Mouse (Mus musculus): ENCODE data around the gene Rps3a1. TPM values are rescaled to one million over a fixed set of nuclear protein-coding genes. Genes with fewer than 3 reads are reported as not detected.
A peak's percentile ranks its signal among the peaks of the same experiment; 100 is the strongest.
"Not testable (repeated sequence)": the region's sequence is repeated elsewhere in the genome, so short reads cannot be mapped to it uniquely, and the experiment has no call there.

The Rps3a1 gene
- polyA plus RNA-seq, 1 experiment from 2014 or later, result 1,242 TPM

- no peaks in the 10 kb centered on the region for H3K9me3 ChIP-seq (replicated peaks)
- H3K4me3 ChIP-seq (replicated peaks), result no peak overlapping the region
- no peak overlapping the region for H3K9ac ChIP-seq
- no peak; the same call in 1 of the 2 replicates for ATAC-seq (replicated peaks; ENCODE audit: low FRiP score)
- H3K4me2 ChIP-seq, result peak overlapping the region; percentile 34
- H3K27me3 ChIP-seq, result no peaks in the 10 kb centered on the region
- H3K4me1 ChIP-seq, result 0 out of 2 replicates have a peak, but pooled peaks cover 3% of the 10 kb centered on the region
- peaks cover 50% of the 10 kb centered on the region for H3K36me3 ChIP-seq
- no peak overlapping the region for H3K27ac ChIP-seq
- WGBS, result 20% methylated on average over 10 of the region's 10 CpGs
Measured at GRCm38 (mm10) chr3:86110077-86110476, 32.4 kb downstream of the Rps3a1 start.

- Histone ChIP-seq H3K4me3 (replicated peaks) (no peak overlapping the region), H3K27me3 (no peaks in the 10 kb centered on the region), H3K36me3 (peaks cover 50% of the 10 kb centered on the region), H3K9me3 (replicated peaks) (no peaks in the 10 kb centered on the region), H3K4me2 (no peak overlapping the region), H3K27ac (no peak overlapping the region), H3K9ac (no peak overlapping the region), H3K4me1 (no peaks in the 10 kb centered on the region)
- no peak for ATAC-seq (replicated peaks; ENCODE audit: low FRiP score)
- 89% methylated on average over 7 of the region's 7 CpGs for WGBS
Measured at GRCm38 (mm10) chr3:86109099-86109498, 33.4 kb downstream of the Rps3a1 start.

GRCm38 (mm10) chr3:86108576-86108975, 33.9 kb downstream of the Rps3a1 start:
- ATAC-seq (replicated peaks; ENCODE audit: low FRiP score), result peak; percentile 87
- H3K9ac ChIP-seq, result no peak overlapping the region
- H3K4me2 ChIP-seq, result no peak overlapping the region
- no peaks in the 10 kb centered on the region for H3K4me1 ChIP-seq
- H3K9me3 ChIP-seq (replicated peaks), result no peaks in the 10 kb centered on the region
- H3K4me3 ChIP-seq (replicated peaks), result no peak overlapping the region
- H3K36me3 ChIP-seq, result peaks cover 53% of the 10 kb centered on the region
- H3K27ac ChIP-seq, result no peak overlapping the region
- H3K27me3 ChIP-seq, result no peaks in the 10 kb centered on the region
- 82% methylated on average over 4 of the region's 4 CpGs for whole genome bisulfite sequencing

- Histone ChIP-seq H3K4me2 (no peak overlapping the region), H3K27ac (no peak overlapping the region), H3K4me3 (replicated peaks) (no peak overlapping the region), H3K9me3 (replicated peaks) (no peaks in the 10 kb centered on the region), H3K4me1 (no peaks in the 10 kb centered on the region), H3K9ac (no peak overlapping the region), H3K36me3 (peaks cover 55% of the 10 kb centered on the region), H3K27me3 (no peaks in the 10 kb centered on the region)
- ATAC-seq (replicated peaks; ENCODE audit: low FRiP score), result peak; percentile 57; the same call in 1 of the 2 replicates
- 80% methylated on average over 8 of the region's 8 CpGs for WGBS
Measured at GRCm38 (mm10) chr3:86107637-86108539, 34.6 kb downstream of the Rps3a1 start.

- Histone ChIP-seq H3K4me2 (no peak overlapping the region), H3K4me3 (replicated peaks) (no peak overlapping the region), H3K27ac (no peak overlapping the region), H3K36me3 (peaks cover 49% of the 10 kb centered on the region), H3K9me3 (replicated peaks) (no peaks in the 10 kb centered on the region), H3K27me3 (no peaks in the 10 kb centered on the region), H3K9ac (no peak overlapping the region), H3K4me1 (no peaks in the 10 kb centered on the region)
- WGBS, result 85% methylated on average over 8 of the region's 8 CpGs
- no peak for ATAC-seq (replicated peaks; ENCODE audit: low FRiP score)
Measured at GRCm38 (mm10) chr3:86106086-86106632, 36.3 kb downstream of the Rps3a1 start.

- Histone ChIP-seq H3K27me3 (no peaks in the 10 kb centered on the region), H3K4me2 (no peak overlapping the region), H3K36me3 (peaks cover 57% of the 10 kb centered on the region), H3K4me1 (no peaks in the 10 kb centered on the region), H3K9me3 (replicated peaks) (no peaks in the 10 kb centered on the region), H3K27ac (no peak overlapping the region), H3K9ac (no peak overlapping the region), H3K4me3 (replicated peaks) (no peak overlapping the region)
- WGBS, result 84% methylated on average over 4 of the region's 4 CpGs
- ATAC-seq (replicated peaks; ENCODE audit: low FRiP score), result no peak
Measured at GRCm38 (mm10) chr3:86104909-86105308, 37.6 kb downstream of the Rps3a1 start.

- not testable (repeated sequence) for H3K27me3 ChIP-seq; H3K4me2 ChIP-seq; H3K27ac ChIP-seq; ATAC-seq (replicated peaks; ENCODE audit: low FRiP score); H3K9me3 ChIP-seq (replicated peaks); H3K4me1 ChIP-seq; H3K9ac ChIP-seq; H3K4me3 ChIP-seq (replicated peaks)
- peaks cover 62% of the 10 kb centered on the region for H3K36me3 ChIP-seq
- WGBS, result 88% methylated on average over 7 of the region's 7 CpGs
Measured at GRCm38 (mm10) chr3:86104433-86104832, 38.1 kb downstream of the Rps3a1 start.

- WGBS, result 81% methylated on average over 18 of the region's 18 CpGs
- H3K4me3 ChIP-seq (replicated peaks), result no peak overlapping the region
- H3K9ac ChIP-seq, result no peak overlapping the region
- ATAC-seq (replicated peaks; ENCODE audit: low FRiP score), result no peak
- peaks cover 63% of the 10 kb centered on the region for H3K36me3 ChIP-seq
- no peaks in the 10 kb centered on the region for H3K9me3 ChIP-seq (replicated peaks)
- H3K27ac ChIP-seq, result no peak overlapping the region
- H3K4me1 ChIP-seq, result no peaks in the 10 kb centered on the region
- H3K4me2 ChIP-seq, result no peak overlapping the region
- no peaks in the 10 kb centered on the region for H3K27me3 ChIP-seq
Measured at GRCm38 (mm10) chr3:86103449-86104291, 38.8 kb downstream of the Rps3a1 start.

- Histone ChIP-seq H3K9ac (no peak overlapping the region), H3K4me2 (no peak overlapping the region), H3K27me3 (no peaks in the 10 kb centered on the region), H3K36me3 (peaks cover 60% of the 10 kb centered on the region), H3K4me3 (replicated peaks) (no peak overlapping the region), H3K27ac (no peak overlapping the region), H3K9me3 (replicated peaks) (no peaks in the 10 kb centered on the region), H3K4me1 (no peaks in the 10 kb centered on the region)
- 90% methylated on average over 6 of the region's 6 CpGs for WGBS
- no peak for ATAC-seq (replicated peaks; ENCODE audit: low FRiP score)
Measured at GRCm38 (mm10) chr3:86101956-86102355, 40.5 kb downstream of the Rps3a1 start.

- no peak overlapping the region for H3K9ac ChIP-seq
- H3K9me3 ChIP-seq (replicated peaks), result no peaks in the 10 kb centered on the region
- peaks cover 12% of the 10 kb centered on the region for H3K4me1 ChIP-seq
- H3K27me3 ChIP-seq, result no peaks in the 10 kb centered on the region
- ATAC-seq (replicated peaks; ENCODE audit: low FRiP score), result no peak
- peak overlapping the region; percentile 68 for H3K27ac ChIP-seq
- 65% methylated on average over 5 of the region's 5 CpGs for WGBS
- no peak overlapping the region for H3K4me2 ChIP-seq
- H3K36me3 ChIP-seq, result peaks cover 21% of the 10 kb centered on the region
- H3K4me3 ChIP-seq (replicated peaks), result no peak overlapping the region
Measured at GRCm38 (mm10) chr3:86093907-86094306, 48.6 kb downstream of the Rps3a1 start.

- H3K27ac ChIP-seq, result peak overlapping the region; percentile 75
- ATAC-seq (replicated peaks; ENCODE audit: low FRiP score), result 0 out of 2 replicates have a peak, but pooled peaks have one; percentile 36
- WGBS, result 26% methylated on average over 6 of the region's 6 CpGs
Measured at GRCm38 (mm10) chr3:86093213-86093845, 49.2 kb downstream of the Rps3a1 start.

More at GRCm38 (mm10) chr3:86093213-86093845, 49.2 kb downstream of the Rps3a1 start:
- no peak overlapping the region for H3K9ac ChIP-seq
- peaks cover 22% of the 10 kb centered on the region for H3K36me3 ChIP-seq
- no peaks in the 10 kb centered on the region for H3K9me3 ChIP-seq (replicated peaks)
- H3K4me2 ChIP-seq, result no peak overlapping the region
- H3K27me3 ChIP-seq, result no peaks in the 10 kb centered on the region
- H3K4me3 ChIP-seq (replicated peaks), result no peak overlapping the region
- H3K4me1 ChIP-seq, result peaks cover 12% of the 10 kb centered on the region
